Mouse (Mus musculus): ENCODE measurements at regions not wholly inside any gene's neighbourhood (a gene's known extent, or its start where the extent isn't known, plus 50 kb on each side); places are given as distances from the start of the nearest gene placed in this dataset.

DNA sequence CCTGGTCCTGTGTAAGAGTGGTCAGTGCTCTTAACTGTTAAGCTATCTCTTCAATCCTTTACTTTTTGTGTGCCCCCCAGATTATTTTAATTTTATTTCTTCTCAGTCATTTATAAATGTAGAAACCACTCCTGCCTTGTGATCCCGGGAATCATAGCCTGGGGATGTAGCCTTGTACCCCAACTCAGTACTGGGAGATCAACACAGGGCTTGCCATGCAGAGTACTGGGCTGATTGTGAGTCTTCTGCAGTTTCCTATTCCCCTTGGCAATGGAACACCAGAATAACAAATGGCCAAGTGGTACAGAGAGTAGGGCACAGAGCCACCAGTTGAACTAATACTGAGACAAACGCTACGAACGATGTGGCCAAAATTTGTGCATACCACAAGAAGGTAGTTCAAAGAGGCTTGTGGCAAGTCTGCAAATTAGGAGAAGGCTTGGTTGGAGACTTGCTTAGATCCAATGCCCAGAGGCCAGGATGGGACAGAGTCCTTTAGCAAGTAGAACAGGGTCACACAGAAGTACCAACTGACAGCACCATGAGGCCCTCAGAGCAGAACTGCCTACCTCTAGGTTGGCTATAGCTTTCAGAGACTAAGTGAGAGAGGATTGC lies 151.9 kb downstream of the Qrsl1 start:
- no peak for DNase-seq (ENCODE audit: low read depth, low spot score)

DNA sequence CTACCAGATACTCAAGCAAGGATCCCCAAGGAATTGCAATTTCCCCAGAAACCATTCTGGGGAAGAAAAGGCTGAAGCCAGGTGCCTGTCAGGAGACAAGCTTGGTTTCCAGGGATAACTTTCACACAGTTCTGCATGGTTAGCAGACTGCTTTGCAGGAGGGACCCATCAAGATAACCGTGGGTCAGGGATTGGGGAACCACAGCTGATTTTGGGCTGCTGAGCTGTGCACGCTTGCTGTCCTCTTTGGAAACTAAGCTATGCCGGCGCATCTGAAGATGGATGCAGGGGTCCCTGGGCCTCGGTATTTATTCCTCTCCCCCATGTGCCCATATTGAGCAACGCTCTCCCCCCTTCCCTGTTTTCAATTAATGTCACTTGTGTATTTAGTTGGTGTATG lies 151.1 kb downstream of the Qrsl1 start:
- DNase-seq (ENCODE audit: low read depth, low spot score), result no peak

DNA sequence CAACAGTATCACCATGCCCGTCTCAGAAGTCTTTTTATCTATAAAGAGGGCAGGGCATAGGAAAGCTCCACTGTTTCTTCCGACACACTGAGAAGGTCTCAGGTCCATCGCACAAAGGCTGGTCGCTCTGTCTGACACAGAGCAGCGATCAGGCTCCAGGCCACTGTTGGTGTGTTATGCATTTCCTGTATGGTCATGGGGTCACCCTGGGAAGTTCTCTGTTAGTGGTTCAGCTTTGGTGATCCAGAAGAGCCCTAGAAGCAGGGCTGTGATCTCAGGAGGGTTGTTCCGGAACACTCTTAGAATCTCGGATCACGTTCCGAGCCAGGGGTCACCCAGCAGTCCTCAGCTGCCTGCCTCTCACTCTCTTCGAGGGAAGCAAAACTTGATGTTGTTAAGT lies 150.7 kb downstream of the Qrsl1 start:
- no peak for DNase-seq (ENCODE audit: low read depth, low spot score)

DNA sequence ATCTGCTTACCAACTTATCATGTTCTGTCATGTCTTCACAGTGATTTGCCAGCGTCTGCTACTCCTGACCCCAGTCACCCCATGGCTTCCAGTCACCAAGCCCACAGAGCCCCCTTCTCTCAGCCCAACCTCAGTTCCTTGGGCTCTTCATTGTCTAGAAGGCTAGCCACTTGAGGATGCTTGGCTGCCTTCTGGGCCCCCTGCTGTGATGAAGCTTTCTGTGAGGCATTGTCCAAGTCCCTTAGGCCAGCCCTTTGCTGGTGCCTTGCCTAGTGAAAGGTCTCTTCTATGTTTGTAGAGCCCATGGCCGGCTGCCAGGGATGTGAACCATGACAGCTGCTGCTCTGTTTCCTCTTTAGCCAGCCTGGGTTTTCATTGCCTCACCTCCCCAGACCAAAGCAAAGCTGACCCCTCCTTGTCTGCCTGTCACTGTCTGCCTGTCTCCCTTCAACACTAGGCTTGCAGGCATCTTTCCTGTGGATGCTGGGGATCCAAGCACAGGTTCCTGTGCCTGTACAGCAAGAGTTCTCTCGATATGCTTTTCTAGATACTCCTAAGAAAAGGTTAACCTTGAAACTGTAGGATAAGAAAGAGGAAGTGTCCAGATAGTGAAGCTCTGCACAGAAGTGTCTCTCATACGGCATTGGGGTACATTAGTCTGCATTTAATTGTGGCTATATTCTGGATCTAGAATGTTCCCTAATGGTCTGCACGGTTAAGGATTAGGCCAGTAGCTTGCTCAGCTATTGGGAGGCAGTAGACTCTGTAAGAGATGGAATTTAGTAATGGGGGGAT lies 149.5 kb downstream of the Qrsl1 start:
- DNase-seq (ENCODE audit: low read depth, low spot score), result no peak

DNA sequence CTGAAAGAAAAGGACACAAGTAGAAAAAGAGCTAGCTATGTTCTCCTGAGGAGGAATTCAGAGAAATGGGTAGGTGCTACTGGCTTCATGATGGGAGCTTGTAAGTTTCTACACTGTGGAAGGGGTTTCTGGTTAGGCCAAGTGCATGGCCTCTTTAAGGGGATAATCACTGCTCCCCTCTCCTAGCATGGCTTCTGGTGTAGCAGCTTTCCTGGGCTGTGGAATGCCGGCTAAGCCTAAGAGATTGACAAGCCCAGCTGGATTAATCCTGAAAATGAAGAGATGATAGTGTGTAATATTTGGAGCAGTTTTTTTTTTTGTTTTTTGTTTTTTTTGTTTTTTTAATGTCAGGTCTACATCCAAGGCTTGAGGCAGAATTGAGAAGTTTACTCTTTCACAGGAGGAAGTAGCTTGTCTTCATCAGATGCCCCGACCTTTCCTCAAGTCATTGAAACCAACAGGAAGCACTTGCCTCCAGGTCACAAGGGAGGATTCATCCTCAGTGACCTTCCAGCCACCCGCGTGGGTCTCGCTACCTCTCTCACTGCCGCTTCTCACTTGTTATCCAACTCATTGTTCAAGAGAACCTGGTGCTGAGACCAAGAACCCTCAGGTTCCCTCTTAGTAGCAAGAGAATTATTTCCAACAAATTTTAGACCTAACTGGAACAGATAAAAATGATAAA lies 144.5 kb downstream of the Qrsl1 start:
- no peak for DNase-seq (ENCODE audit: low read depth, low spot score)

DNA sequence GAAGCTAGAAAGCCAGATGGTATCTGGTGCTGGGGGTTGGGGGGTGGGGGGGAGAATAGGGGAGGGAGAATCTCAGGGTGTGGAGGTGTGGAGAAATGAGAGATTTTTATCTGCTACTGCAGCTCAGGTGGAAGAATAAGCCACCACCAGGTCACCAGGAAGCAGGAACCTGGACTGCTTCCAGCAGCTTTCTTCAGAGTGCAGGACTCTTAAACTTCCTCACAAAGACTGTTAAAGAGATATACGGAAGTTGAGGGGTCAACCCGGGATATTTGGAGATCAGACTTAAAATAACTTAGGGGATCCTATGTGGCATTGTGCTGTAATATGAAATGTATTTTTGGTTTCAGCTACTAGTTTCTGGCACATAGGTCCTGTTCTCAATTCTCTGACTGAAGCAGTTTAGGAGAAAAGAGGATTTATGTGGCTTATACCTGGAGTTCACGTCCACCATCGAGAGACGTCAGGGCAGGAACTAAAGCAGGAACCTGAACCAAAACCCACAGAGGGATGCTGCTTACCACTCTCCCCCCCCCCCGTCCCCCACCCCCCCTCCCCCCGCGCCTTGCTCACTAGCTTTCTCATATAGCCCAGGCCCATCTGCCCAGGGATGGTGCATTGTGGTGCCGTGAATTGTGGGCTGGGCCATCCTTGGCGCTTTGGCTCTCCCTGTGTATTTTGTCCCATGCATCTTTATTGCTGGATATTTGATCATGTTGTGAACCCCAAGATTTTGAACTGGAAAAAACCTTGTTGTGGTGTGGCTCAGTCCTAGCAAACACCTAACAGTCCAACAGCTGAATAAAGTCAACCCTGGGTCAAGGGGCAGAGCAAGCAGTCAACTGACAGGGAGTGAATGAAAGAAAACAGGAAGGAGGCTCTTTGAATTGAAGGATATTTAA lies 143.2 kb downstream of the Qrsl1 start:
- no peak for DNase-seq (ENCODE audit: low read depth, low spot score)

DNA sequence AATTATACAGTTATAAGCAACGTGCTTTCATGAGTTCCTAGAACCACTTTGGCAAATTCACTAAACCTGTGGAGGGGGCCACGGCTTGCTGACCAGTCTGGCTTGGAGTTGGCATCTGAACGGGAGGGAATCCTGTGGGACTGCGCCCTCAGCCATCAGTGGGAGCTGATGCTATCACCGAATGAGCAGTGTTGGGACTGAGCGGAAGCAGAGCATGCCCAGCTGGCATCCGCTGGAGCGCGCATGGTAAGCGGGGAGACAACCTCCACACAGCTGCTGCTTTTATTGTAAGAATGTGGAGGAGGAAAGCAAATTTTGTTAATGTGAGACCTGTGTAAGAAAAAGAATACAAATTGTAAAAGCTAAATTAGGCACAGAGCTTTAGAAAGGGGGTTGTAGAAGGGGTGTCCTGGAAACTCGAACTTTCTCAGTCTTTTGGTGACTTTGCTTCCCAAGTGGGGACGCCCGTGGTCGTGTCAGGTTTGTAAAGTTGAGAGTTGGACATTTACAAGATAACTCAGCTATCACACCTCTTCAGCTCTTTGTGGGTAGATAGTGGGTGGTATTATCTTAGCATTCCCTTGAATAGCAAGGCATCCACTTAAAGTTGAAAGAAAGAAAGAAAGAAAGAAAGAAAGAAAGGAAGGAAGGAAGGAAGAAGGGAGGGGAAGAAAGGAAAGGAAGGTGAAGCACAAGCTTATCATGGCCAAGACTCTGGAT lies 142.2 kb downstream of the Qrsl1 start:
- DNase-seq (ENCODE audit: low read depth, low spot score), result no peak

DNA sequence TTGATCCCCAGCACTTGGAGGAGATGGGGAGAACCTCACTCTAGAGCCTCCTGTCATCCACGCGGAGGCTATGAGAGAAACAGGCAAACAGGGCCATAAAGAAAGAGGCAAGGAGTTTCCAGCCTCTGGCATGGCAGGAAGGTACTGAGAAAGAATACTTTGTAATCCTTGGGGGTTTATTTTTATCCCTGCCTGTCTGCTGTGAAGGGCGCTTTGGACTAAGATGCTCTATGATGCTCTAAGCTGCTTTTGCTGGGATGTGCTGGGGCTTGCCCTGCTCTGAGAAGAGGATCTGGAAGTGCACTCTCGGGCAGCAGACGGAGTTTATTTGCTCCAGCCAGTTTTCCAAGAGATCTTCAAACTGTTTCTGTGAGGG lies 141.7 kb downstream of the Qrsl1 start:
- no peak for DNase-seq (ENCODE audit: low read depth, low spot score)

DNA sequence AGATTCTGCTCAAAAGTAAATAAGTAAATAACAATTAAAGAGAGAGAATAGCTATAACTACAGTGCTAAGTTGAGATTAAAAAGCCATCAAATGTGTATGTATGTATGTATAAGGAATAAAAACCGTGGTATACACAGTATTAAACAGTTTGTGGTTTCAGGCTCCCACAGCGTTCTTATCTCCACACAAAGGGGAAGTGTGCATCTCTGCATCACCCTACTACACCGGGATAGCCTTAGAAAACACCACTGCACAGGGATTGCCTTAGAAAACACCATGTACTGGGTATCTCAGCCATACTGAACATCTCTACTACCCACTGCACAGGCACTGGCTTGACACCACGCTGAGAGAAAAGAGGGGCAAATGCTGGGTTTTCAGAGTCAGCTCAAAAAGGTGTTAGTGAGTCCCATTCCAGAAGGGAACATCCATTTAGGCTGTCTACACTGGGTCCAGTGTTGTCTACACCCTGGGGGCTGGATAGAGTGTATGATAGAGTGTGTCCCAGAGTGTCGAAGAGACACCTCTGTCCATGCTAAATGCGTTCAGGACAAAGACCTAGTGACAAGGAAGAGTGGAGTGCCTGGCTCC lies 139.5 kb downstream of the Qrsl1 start:
- no peak for DNase-seq (ENCODE audit: low read depth, low spot score)

DNA sequence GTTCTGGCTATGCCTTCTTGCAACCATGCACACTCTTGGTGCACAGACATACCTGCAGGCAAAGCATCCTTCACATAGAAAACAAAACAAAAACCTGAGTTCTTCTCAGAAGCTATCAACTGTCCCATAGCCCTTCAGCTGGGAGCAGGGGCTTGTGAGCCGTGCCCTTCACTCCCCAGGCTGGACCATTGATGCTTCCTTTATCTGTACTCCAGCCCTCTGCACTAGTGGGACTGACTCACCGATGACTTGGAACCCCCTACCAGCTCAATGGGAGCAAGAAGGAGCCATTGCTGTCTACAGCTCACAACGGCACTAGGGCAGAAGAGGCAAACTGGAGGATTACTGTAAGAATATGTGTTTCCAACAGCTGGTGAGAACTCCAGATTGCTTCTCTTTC lies 137.0 kb downstream of the Qrsl1 start:
- DNase-seq (ENCODE audit: low read depth, low spot score), result no peak

DNA sequence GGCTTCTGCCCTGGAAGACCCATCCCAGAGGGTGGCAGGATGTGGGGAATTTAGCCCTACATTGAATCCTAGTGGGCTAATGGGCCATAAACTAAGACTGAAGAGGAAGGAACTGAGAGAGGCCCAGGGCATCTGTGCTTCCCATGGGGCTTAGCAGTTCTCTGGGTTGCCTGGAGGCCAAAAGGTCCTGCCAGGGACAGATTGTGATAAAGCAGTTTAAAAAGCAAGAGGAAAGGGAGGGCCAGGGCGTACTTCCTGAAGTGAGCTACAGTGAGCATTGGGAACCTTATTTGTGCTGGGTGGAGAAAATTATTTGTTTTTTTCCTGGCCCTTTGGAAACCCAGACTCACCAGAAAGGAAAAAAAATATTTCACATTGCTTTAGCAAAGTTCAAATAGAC lies 136.3 kb downstream of the Qrsl1 start:
- no peak for DNase-seq (ENCODE audit: low read depth, low spot score)

DNA sequence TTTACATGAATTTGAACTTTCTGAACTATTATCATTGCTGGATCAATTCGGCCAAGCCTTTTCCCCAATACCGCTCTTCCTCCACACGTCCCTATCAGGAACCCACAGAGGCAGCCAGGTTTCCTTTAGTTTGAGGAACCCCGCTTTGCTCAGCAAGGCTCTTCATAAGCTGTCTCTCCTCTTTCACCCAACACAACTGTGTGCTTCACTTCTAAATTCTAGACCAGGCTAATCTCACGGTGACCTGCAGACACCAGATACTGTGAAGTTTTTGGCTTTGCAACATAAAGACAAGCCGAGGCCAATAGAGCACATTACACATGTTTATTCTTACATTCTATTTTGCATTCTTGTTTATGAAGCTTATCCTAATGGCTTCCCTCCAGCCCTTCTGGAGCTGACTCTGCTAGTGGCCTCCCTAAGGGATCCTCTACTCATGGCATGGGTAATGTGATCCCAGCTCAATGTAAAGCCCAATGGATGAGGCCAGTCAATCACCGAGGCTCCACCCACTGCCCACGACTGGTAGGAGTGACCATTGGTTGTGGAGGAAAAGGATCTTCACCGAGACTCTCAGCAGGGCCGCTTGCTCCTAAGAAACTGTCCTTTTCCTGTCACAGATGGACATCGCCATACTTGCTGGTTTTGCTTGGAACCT lies 135.6 kb downstream of the Qrsl1 start:
- no peak for DNase-seq (ENCODE audit: low read depth, low spot score)

DNA sequence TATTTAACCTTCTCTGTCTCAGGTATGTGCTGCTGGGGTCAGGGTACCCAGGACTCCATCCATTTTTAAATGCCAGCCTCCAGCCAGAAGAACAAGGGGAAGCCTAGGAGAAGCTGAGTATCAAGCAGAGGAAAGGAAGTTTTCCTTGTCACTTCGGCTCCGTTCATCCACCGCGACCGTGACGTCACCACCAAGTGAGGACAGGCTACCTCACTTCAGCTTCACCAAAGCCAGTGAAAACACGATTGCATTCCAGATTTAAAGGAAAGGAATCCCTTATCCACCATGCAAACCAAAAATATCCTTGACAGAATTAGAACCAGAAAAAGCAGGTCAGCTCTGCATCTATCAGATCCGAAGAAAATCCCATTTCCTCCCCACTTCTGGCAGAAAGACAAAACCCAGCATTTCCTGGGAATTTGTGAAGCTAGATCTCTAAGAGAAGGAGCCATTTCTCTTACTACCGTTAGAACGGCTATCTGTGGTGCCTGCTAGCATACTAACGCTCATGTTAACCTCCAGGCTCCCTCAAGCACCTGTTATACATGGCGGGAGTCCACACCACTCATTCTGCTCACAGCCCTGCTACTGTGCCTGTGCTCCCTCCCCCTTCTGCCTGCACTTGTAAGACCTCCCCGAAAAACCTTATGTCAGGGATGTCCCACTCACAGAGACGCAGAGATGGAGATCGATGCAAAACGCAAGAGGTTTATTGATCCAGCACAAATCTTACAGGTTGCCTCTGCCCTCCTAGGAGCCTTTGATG lies 133.4 kb downstream of the Qrsl1 start:
- DNase-seq (ENCODE audit: low read depth, low spot score), result no peak

DNA sequence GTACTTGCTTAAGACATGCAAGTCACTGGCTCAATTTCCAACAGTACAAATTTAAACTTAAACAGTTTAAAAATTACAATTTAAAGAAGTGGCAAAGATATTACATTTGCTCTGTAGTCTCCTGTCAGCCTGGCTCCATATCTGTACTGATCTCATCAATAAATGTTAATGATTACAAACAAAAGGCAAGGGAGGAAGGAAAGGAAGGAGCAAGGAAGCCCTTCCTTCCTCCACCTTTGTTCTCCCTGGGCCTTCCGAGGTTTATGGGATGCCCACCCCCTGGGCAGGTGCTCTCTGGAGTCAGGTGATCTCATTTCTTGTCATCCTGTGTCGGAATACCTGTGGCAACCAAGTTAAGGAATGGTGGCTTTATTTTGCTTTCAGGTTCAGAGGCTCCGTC lies 132.5 kb downstream of the Qrsl1 start:
- no peak for DNase-seq (ENCODE audit: low read depth, low spot score)

DNA sequence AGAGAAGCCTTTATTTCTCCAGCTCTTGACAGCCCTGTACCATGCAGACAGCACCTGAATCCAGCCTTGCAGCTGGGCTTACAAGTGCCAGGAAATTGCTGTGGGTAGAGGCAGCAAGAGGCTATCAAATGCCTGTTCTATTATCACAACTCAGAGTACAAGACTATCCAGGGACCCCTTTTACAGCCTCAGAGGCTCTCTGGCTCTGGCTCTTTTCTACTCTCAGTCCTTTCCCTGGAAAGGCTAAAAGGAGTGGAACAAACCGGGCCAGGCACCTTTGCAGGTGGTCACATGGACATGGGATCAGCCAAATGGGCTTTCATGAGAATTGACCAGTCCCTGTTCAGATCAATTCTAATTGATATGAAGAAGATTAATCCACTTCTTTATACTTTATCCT lies 125.7 kb downstream of the Qrsl1 start:
- DNase-seq (ENCODE audit: low read depth, low spot score), result no peak

DNA sequence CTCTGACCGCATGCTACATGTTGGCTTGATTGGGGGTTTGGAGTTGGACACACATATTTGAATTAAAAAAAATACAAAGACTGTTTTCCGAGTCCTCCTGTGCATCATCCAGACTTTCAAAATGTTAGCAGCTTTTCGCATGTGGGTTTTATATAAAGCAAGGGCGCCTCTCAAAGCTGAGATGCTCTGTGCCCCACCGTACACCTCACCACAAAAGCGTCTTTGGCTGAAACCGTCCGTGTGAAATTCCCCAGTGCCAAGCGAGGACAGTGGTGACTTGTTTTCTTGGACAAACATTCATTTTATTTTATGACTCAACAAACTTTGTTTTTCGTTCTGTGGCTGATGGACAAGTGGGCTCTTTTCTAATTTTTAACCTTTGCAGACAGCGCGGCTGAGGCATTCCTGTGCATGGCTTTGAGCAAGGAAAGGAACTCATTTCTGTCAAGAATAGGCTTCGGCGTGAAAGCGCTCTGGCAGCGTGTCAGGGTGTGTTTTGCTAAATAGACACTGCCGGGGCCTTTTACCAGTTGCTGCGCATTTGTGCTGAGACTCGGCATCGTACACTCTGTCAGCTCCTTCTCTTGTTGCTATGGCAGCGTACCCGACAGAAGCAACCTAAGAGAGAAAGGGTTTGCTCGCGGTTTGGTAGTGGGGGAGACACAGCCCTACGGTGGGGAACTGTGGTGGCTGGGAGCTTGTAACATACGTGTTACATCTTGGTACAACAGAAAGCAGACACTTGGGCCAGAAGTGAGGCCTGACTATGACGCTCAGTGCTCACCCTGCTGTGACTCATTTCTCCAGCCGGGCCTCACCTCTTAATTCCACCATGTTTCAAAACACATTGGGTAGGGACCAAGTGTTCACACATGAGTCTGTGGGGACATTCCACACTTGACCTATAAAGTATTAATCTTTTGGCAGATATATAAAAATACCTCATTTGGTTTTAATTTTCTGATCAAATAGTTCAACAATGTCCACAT lies 123.6 kb downstream of the Qrsl1 start:
- no peak for DNase-seq (ENCODE audit: low read depth, low spot score)

DNA sequence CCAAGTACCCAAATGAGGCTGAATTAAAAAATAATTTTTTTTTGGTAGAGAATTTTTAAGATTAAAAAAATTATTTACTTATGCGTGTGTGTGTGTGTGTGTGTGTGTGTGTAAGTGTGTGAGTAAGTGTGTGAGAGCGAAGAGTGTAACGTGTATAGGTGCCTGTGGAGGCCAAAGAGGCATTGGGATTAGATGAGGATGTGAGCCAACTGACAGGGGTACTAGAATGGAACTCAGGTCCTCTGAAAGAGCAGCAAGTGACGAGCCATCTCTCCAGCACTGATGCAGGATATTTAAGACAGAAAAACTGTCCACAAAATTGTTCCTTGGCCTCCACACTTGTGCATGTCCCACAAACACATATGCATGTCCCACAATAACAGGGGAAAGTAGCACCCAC lies 121.0 kb downstream of the Qrsl1 start:
- DNase-seq (ENCODE audit: low read depth, low spot score), result no peak

DNA sequence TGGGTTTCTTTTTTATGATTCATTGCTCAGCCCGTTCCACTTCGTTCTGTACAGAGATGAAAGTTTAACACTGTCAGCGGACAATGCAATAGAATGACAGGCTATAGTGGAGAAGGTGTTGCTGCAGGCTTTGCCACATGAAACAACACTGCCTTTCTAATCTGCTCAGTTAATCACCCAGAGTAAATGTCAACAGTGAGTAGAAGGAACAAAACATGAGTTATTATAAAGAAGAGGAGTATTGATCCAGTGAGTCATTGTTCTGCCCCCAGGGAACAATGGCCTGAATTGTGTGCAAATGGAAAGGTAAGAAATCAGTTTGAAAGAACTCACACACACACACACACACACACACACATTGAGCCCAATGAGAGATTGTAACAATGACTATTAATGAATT lies 118.2 kb downstream of the Qrsl1 start:
- no peak for DNase-seq (ENCODE audit: low read depth, low spot score)
